Mouse (Mus musculus) cortical plate, adult 2 months (tissue): ENCODE results near the gene Klhl2. TPM values are rescaled to one million over a fixed set of nuclear protein-coding genes. Genes with fewer than 3 reads are reported as not detected.

Experiments used
- H3K27ac ChIP-seq: fragments of 200-500 bp; 2 replicates; pipeline ENCODE4 v1.5.1; 2012; ENCODE audit warnings: low read length, control low read depth, inconsistent platforms; ENCODE audit not compliant: insufficient read depth
- H3K4me1 ChIP-seq: fragments of 200-500 bp; 2 replicates; pipeline ENCODE4 v1.6.1; 2011; ENCODE audit warnings: low read length; ENCODE audit not compliant: control insufficient read depth, insufficient read depth
- H3K4me3 ChIP-seq: fragments of 200-500 bp; 2 replicates; pipeline ENCODE4 v1.5.1; 2011; ENCODE audit warnings: mild to moderate bottlenecking, low read length, control low read depth; ENCODE audit not compliant: insufficient read depth
- CTCF ChIP-seq: fragments of 200-500 bp; IDR thresholded peaks from 2 replicates; pipeline ENCODE4 v1.5.1; 2011; ENCODE audit warnings: mild to moderate bottlenecking, control low read depth, low read length; ENCODE audit not compliant: insufficient read depth; ENCODE audit errors: extremely low read depth
- POLR2A ChIP-seq: fragments of 200-500 bp; IDR thresholded peaks from 2 replicates; pipeline ENCODE4 v1.6.1; 2011; ENCODE audit warnings: mild to moderate bottlenecking, low read length, control low read depth; ENCODE audit not compliant: insufficient read depth; ENCODE audit errors: extremely low read depth
- polyA plus RNA-seq: library from polyadenylated mRNA; depleted of rRNA; stranded (reverse); fragments of >200 nt; gene quantifications from 2 replicates; pipeline ENCODE4 v1.2.3, GENCODE M21; 2012; rRNA removed

Gene Klhl2
- polyA plus RNA-seq, 1 experiment = 133 TPM

GRCm38 (mm10) chr8:64717868-64718267 is 131.9 kb downstream of the Klhl2 start:
- Histone ChIP-seq H3K4me3 (no peak overlapping the region), H3K27ac (no peak overlapping the region), H3K4me1 (no peaks in the 10 kb centered on the region)

GRCm38 (mm10) chr8:64712499-64712898 is 137.3 kb downstream of the Klhl2 start:
- no peak overlapping the region for H3K4me3 ChIP-seq
- no peaks in the 10 kb centered on the region for H3K4me1 ChIP-seq
- TF ChIP-seq POLR2A (no peak), CTCF (no peak)
- H3K27ac ChIP-seq = no peak overlapping the region

More at GRCm38 (mm10) chr8:64717868-64718267, 131.9 kb downstream of the Klhl2 start:
- TF ChIP-seq POLR2A (no peak), CTCF (no peak)

GRCm38 (mm10) chr8:64711544-64711943 is 138.3 kb downstream of the Klhl2 start:
- Histone ChIP-seq H3K4me3 (no peak overlapping the region), H3K27ac (no peak overlapping the region), H3K4me1 (no peaks in the 10 kb centered on the region)
- TF ChIP-seq POLR2A (no peak), CTCF (no peak)

- Histone ChIP-seq H3K27ac (no peak overlapping the region), H3K4me3 (no peak overlapping the region), H3K4me1 (no peaks in the 10 kb centered on the region)
- no peak for TF ChIP-seq POLR2A
- TF ChIP-seq CTCF = no peak
These were observed 142.3 kb downstream of the Klhl2 start for GRCm38 (mm10) chr8:64707481-64707880.

GRCm38 (mm10) chr8:64703191-64703590 is 146.6 kb downstream of the Klhl2 start:
- Histone ChIP-seq H3K27ac (no peak overlapping the region), H3K4me1 (no peaks in the 10 kb centered on the region), H3K4me3 (no peak overlapping the region)
- TF ChIP-seq POLR2A = no peak
- TF ChIP-seq CTCF = no peak

- Histone ChIP-seq H3K4me1 (peaks cover 2% of the 10 kb centered on the region; the same call in 1 of the 2 replicates), H3K27ac (peak within 1 kb of the TSS; percentile 94), H3K4me3 (peak within 1 kb of the TSS; percentile 79)
- TF ChIP-seq CTCF = peak; percentile 36
- TF ChIP-seq POLR2A = peak; percentile 90
These were observed 157.1 kb downstream of the Klhl2 start, which contains the start of gene Cpe for GRCm38 (mm10) chr8:64692651-64693201. Gene Cpe (minus strand): TSS chr8:64693054.

- Histone ChIP-seq H3K4me1 (peaks cover 3% of the 10 kb centered on the region; the same call in 1 of the 2 replicates), H3K4me3 (peak overlapping the region; percentile 79), H3K27ac (peak overlapping the region; percentile 94)
- TF ChIP-seq POLR2A = peak; percentile 61; the same call in 1 of the 2 replicates
- TF ChIP-seq CTCF = no peak
These were observed 158.0 kb downstream of the Klhl2 start for GRCm38 (mm10) chr8:64691591-64692401.

- Histone ChIP-seq H3K27ac (no peak overlapping the region), H3K4me1 (peaks cover 3% of the 10 kb centered on the region; the same call in 1 of the 2 replicates), H3K4me3 (peak overlapping the region; percentile 79)
- TF ChIP-seq POLR2A = no peak
- TF ChIP-seq CTCF = no peak
These were observed 159.0 kb downstream of the Klhl2 start for GRCm38 (mm10) chr8:64690845-64691244.

- Histone ChIP-seq H3K4me1 (peaks cover 5% of the 10 kb centered on the region), H3K4me3 (peak overlapping the region; percentile 79), H3K27ac (no peak overlapping the region)
- TF ChIP-seq POLR2A (no peak), CTCF (no peak)
These were observed 159.5 kb downstream of the Klhl2 start for GRCm38 (mm10) chr8:64690306-64690705.

Other genes with a start within 250 kb of the Klhl2 start
- 1,729 and 1,769 TPM in 2 replicates for gene Cpe, start 157.0 kb downstream of the Klhl2 start, polyA plus RNA-seq
- 126 and 150 TPM in 2 replicates for gene Msmo1, start 116.2 kb downstream of the Klhl2 start, polyA plus RNA-seq
- gene Tmem192, start 97.2 kb upstream of the Klhl2 start, polyA plus RNA-seq = 31.7 and 36.8 TPM in 2 replicates
- not detected in 2 replicates for gene Trim75, start 137.8 kb upstream of the Klhl2 start, polyA plus RNA-seq
- 0.13 TPM in 1 of 2 replicates, not detected in the other for gene Trim61, start 168.5 kb upstream of the Klhl2 start, polyA plus RNA-seq
- gene Trim60, start 168.6 kb upstream of the Klhl2 start, polyA plus RNA-seq = not detected in 2 replicates
- not detected in 2 replicates for gene Apela, start 187.3 kb upstream of the Klhl2 start, polyA plus RNA-seq
- gene Gm10663, start 225.0 kb upstream of the Klhl2 start, polyA plus RNA-seq = not detected in 2 replicates